Mouse (Mus musculus) induced T-regulatory cell, adult 2 months (primary cell): Measurements from ENCODE around the gene Il11.
A peak's percentile ranks its signal among the peaks of the same experiment; 100 is the strongest.
"Not testable (repeated sequence)": the region's sequence is repeated elsewhere in the genome, so short reads cannot be mapped to it uniquely, and the experiment has no call there.

ENCODE experiments used
- DNase-seq: peaks from one replicate; pipeline ENCODE4 v3.0.0-alpha.2; 2012; ENCODE audit warnings: low read depth

Gene Il11

GRCm38 (mm10) chr7:4782759-4783158, at the start of gene Il11, which contains the start of gene Tmem190:
Gene Il11, minus strand, starts transcription at chr7:4782859.
Gene Tmem190, plus strand, starts transcription at chr7:4782937.
- DNase-seq, result no peak

GRCm38 (mm10) chr7:4830476-4830875, 47.8 kb upstream of the Il11 start:
- DNase-seq, result no peak

- no peak for DNase-seq
Observed at GRCm38 (mm10) chr7:4825365-4825764, 42.7 kb upstream of the Il11 start.

GRCm38 (mm10) chr7:4822162-4822907, 39.7 kb upstream of the Il11 start:
- no peak for DNase-seq

GRCm38 (mm10) chr7:4821690-4822089, 39.0 kb upstream of the Il11 start:
- DNase-seq, result no peak

- DNase-seq, result not testable (repeated sequence)
Observed at GRCm38 (mm10) chr7:4820925-4821324, 38.3 kb upstream of the Il11 start.

GRCm38 (mm10) chr7:4816559-4816958, 33.9 kb upstream of the Il11 start:
- DNase-seq, result no peak

- DNase-seq, result peak; percentile 48
Observed at GRCm38 (mm10) chr7:4813105-4813791, 30.6 kb upstream of the Il11 start.

- peak; percentile 100 for DNase-seq
Observed at GRCm38 (mm10) chr7:4812303-4813104, 29.8 kb upstream of the Il11 start, which contains the start of gene Ube2s. Gene Ube2s, minus strand, starts transcription at chr7:4812590.

- peak; percentile 68 for DNase-seq
Observed at GRCm38 (mm10) chr7:4811842-4812302, 29.2 kb upstream of the Il11 start.

GRCm38 (mm10) chr7:4811131-4811530, 28.5 kb upstream of the Il11 start:
- peak; percentile 55 for DNase-seq

GRCm38 (mm10) chr7:4806716-4807115, 24.1 kb upstream of the Il11 start:
- peak; percentile 79 for DNase-seq

- no peak for DNase-seq
Observed at GRCm38 (mm10) chr7:4802247-4802646, 19.6 kb upstream of the Il11 start.

- peak; percentile 75 for DNase-seq
Observed at GRCm38 (mm10) chr7:4795767-4796433, 13.2 kb upstream of the Il11 start.

GRCm38 (mm10) chr7:4794631-4795168, 12.0 kb upstream of the Il11 start:
- no peak for DNase-seq

- no peak for DNase-seq
Observed at GRCm38 (mm10) chr7:4793674-4794073, 11.0 kb upstream of the Il11 start.

GRCm38 (mm10) chr7:4793248-4793647, 10.6 kb upstream of the Il11 start:
- DNase-seq, result not testable (repeated sequence)

- peak; percentile 99 for DNase-seq
Observed at GRCm38 (mm10) chr7:4792278-4793212, 9.9 kb upstream of the Il11 start, which contains the start of gene Rpl28. Gene Rpl28, plus strand, starts transcription at chr7:4792874.

- DNase-seq, result peak; percentile 57
Observed at GRCm38 (mm10) chr7:4789436-4789935, 6.8 kb upstream of the Il11 start, which contains the start of gene Tmem238. Gene Tmem238, minus strand, starts transcription at chr7:4789656.
